Mouse (Mus musculus) adrenal gland, adult 18-20 months (tissue): ENCODE measurements at regions not wholly inside any gene's neighbourhood (a gene's known extent, or its start where the extent isn't known, plus 50 kb on each side); places are given as distances from the start of the nearest gene placed in this dataset.
"Not testable (repeated sequence)": the region's sequence is repeated elsewhere in the genome, so short reads cannot be mapped to it uniquely, and the experiment has no call there.

ENCODE experiments used
- DNase-seq, 2 experiments: peaks; one replicate each; pipeline ENCODE4 v3.0.0; 2021 to 2022; ENCODE audit warnings: low spot score in 2 of 2

DNA sequence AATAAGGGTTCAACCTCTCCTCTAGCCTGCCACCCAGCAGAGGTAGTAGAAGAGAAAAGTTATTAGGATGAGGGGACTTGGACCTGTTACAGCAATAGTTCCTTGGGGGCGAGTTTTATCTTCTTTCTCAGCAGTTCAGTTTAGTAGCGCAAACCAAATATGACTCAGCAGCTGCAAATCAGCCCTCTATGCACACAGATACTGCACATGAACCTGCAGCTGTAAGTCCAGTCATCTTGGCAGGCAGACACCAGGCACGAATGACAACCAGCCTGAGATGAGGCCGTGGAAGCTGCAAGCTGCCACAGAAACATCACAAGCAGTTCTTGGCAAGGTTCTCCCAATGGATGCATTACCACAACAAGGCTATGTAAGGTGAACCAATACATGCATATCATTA, 327.0 kb upstream of the Akr1e1 start:
- no peak for DNase-seq

DNA sequence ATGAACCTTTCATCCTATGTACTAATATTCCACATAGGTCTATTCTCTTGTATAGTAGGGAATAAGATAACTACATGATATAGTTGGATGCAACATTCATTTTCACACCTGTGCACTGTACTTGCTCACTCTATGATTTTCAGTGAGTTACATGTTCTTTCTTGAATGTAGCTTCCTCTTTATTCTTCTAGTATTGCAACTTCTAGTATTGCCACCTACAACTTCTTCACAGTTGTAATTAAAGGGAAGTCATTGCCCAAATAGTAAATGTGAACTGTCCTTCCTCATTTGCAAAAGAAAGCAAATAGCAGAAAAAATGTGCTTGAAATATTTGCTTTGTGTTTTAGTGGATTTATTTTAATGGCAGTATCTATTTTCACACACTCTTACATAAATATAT, 330.9 kb upstream of the Akr1e1 start:
- no peak for DNase-seq

DNA sequence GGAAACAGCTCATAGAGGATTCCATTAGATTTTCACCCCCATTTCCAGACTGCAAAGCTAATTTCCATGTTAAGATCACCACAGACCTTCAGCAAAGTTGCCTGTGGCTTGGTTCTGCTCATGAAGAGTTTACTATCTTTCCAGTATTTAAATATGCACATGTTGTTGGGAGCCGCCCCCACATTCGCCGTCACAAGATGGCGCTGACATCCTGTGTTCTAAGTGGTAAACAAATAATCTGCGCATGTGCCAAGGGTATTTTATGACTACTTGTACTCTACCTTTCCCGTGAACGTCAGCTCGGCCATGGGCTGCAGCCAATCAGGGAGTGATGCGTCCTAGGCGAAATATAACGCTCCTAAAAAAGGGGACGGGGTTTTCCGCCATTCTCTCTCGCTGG, 333.5 kb upstream of the Akr1e1 start:
- not testable (repeated sequence) for DNase-seq

DNA sequence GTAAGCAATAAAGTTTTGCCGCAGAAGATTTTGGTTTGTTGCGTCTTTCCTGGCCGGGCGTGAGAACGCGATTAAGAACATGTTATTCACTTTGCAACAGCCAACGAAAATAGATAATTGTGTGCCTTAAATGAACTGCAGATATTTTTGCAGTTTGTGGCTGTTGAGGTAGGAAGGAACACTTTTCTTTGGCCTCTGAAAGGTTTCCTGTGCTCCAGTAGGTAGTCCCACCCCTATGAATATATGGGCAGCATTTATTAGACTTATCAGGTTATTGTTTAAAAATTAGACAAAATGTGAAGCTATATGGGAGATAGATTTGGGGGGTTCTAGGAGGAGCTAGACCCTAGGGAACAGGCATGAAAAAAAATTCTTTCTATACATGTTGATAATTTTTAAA, 334.1 kb upstream of the Akr1e1 start:
- DNase-seq, result no peak

DNA sequence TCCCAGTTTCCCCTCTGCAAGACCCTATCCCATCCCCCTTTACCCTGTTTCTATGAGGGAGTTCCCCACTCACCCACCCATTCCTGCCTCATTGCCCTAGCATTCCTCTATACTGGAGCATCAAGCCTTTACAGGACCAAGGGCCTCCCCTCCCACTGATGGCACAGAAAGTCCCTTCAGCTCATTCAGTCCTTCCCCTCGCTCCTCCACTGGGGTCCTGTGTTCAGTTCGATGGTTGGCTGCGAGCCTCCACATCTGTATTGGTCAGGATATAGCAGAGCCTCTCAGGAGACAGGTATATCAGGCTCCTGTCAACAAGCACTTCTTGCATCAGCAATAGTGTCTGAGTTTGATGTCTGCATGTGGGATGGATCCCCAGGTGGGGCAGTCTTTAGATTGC, 346.4 kb upstream of the Akr1e1 start:
- DNase-seq, result no peak

DNA sequence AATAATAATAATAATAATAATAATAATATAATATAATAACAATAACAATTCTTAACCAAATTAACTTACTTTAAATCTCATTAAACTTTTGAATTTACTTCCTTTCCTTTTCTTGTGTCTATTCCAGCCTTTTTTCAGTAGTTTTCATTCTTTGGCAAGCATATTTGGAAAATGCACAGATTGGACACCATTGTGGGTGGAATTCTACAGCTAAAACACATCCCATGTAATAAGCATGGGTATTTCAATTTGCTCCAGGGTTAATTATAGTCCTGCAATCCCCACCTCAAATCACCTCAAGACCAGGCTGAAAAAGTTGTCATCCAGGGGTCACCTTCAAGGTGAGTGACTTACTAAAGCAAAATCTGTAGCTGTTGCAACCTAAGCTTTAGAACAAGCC, 355.9 kb upstream of the Akr1e1 start:
- no peak for DNase-seq

DNA sequence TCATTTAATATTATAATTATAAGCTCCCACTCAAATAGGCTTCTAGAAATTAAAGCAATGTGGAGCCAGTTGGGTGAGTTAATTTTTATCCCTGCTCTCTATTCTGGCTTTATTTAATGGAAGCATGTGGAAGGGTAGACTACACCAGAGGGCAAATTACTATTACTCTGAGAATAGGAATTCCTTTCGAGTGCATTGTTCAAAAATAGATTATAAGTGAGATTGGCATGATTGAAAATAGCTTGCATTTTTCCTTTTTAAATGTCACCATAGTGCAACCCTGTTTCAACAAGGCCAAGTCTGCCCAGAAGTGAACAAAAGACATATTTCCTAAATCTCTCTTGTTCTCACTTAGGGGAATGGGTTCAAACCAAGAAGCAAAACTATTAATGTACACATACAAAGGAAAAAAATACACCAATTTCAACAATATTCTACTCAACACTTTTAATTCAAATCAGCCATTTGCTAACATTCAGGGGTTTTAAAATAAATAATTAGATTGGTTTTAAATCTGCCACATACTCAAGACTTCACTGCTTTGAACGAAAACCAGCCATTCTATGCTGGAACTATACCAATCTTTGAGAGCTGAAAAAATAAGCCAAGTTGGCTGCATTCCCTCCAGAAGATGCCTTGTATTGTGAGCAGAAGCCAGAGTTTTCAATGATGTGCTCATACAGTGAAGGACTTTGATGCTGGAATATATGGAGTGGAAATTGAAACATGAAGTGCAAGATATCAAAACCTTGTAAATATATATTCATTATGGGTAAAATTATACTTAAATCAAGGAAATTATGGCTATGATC, 361.3 kb upstream of the Akr1e1 start:
- no peak for DNase-seq

DNA sequence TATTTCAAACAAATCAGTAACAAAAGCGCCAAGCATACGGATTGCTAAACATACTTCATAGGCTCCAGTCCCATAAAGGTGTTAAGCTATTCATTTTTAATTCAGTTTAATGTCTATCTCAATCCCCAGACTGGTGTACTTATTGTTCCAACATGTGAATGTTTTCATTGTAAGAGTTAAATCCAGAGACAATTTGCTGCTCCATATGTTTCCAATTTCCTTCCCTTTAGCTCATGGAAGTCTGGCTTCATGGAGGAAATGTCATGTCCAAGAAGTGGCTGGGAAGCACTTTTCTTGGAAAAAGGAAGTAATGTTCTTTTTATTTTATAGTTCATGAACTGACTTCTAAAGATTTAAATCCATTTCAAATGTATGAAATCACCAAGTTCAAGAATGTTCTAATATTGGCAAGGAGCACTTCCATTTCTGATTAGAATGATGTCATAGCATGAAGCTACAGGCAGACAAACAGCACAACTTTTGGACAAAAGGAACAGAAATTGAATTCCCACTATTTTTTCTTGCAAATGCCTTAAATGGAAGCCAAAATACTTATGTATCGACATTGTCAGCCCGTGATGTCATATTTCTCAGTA, 362.6 kb upstream of the Akr1e1 start:
- no peak for DNase-seq

DNA sequence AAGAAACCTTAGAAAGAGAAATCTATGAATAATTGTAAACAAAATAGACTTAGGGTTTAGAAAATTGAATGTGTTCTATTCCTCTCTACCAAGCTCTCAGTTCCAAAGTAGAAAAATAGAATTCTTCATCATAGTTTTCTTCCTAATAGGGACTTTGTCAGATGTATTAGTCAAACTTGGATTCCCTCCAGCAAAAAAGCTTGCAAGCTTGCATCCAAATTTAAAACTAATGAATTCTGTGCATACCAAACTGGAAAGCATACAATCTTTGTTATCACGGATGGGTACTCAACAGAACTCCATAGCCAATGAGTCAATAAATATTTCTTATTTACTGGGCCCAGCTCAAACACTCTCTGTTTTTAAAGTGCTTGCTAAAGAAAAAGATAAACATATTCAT, 383.9 kb upstream of the Akr1e1 start:
- DNase-seq, result no peak

DNA sequence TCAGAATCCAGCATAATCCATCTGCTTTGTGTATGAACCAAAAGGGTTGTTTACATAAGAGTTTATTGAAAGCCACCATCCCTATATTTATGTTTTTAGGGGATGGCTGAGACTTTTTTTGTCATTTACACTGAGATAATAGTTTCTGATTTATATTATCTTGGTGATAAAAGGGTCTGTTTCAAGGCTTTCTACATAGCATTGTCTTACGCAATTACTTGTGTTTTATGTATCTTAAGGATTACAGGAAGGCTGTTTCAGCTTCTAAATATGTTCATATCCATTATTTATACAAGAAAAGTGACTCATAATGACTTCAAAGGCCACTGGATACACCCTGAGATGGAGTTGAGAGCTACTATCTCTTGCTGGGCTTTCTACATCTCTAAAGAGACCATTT, 399.3 kb upstream of the Akr1e1 start:
- DNase-seq, result no peak

DNA sequence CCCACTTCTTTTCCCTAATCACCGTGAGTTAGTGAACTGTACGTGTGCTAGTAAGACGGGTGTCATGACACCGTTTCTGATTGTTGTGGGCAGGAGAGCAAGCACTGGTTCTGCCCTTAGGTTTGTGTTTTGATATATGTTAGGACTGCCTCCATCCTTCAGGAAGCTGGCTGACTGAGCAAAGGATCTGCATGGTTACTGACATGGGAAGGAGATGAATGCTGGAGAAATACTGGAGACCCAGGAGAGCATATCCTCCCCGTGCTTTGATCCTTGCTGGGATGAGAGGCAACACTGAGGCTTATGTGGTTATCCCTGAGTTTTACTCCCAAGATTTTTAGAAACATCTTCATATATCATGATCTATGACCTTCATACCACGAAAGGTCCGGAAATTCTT, 413.5 kb upstream of the Akr1e1 start:
- no peak for DNase-seq

DNA sequence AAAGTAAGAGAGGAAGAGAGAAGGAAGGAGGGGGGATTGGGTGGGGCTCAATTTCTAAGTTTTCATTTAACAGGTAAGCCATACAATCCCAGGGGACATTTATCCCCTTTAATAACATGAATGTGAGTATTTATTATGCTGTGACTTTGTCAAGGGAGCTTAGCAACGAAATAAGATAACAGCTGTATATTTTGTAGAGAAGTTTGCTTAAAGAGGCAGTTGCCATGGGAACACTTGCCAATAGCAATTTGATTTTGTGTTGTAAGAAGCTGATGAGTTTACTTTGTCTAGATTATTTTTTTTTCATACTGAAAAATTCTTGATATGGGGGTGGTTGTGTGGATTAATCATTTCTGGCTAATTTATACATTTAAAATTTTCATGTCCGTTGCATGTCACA, 450.9 kb upstream of the Akr1e1 start:
- no peak for DNase-seq

DNA sequence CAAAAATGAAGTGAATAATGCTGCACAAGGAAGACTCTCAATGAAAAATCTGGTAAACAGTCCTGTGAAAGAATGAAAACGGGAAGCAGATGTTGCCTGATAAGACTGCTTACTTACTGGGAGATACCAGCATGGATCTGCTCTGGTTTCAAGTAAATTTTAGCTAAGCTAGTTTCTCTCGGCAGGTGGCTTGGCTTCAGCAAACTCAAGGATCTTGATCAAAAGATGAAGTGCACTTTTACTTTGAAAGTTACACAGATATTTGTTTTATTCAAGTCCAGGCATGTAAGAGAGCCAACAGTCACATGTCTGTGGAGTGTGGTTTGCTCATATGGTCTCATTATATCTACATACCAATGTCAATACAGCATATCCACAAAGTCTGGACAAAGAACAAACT, 451.5 kb upstream of the Akr1e1 start:
- no peak for DNase-seq

DNA sequence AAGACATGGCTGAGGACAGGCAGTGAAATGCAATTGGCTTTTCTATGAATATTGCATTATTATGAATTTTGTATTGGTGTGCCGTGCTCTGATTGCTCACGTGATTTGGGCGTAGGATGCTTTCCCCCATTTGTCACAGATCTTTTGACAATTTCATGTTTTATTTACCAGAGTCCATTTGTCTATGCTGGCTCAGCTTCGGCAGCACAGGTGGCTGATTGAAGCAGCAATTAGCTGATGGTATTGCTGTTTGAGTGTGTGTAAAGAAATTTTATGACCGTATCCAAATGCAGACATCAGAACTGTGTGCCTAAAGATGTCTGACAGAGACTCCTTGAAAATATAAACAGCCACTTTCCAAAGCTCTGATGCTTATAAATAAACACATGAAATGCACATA, 498.5 kb upstream of the Akr1e1 start:
- DNase-seq, result no peak

DNA sequence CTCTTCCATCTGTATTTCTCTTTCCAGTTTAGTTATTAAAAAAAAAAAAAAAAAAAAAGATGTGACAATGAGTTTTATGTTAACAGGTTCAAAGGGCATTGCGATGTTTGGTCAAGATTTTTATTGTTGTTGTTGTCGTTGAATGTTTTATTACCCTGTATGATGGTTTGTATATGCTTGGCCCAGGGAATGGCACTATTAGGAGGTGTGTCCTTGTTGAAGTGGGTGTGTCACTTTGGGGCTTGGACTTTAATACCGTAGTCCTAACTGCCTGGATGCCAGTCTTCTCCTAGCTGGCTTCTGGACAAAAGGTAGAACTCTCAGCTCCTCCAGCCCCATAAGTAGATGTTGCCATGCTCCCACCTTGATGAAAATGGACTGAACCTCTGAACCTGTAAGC, 545.9 kb upstream of the Akr1e1 start:
- DNase-seq, result no peak

DNA sequence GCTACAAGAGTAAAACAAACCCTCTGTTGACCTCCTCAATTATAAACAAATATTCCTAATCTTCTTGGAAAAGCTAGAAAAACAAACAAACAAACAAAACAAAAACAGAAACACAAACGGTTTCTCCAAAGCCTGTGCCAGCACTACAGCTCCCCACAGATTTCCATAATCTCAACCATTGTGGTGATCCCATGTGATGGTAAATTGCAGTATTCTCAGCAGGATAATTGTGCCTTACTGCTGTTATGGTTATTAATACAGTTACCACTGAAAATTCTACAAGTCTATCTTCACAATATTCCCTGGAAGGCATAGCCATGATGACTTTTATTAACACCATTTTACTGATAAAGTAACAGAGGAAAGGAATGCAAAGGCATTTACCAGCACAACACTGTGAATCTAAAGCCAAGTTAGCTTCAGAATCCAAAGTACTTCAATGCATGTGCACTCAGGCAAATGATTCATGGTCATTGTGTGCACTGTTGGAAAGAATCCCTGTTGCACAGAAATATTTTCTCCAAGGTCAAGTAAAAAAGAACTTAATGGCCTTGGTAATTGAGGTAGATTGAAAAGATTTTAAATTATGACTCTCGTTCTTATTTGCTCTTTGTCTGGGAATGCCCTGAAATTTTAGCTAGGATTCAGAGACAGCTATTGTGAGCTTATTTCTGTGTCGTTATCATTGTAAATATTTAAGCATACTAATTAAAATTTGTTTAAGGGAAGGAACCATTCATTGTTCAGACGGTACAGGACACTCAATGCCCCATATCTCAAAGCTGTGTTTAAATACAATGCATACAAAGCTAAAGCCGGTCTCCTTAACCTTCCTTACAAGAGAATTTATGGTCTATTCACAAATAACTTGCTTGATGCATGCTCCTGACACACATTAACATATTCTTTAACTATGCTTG, 551.1 kb upstream of the Akr1e1 start:
- DNase-seq, result no peak

DNA sequence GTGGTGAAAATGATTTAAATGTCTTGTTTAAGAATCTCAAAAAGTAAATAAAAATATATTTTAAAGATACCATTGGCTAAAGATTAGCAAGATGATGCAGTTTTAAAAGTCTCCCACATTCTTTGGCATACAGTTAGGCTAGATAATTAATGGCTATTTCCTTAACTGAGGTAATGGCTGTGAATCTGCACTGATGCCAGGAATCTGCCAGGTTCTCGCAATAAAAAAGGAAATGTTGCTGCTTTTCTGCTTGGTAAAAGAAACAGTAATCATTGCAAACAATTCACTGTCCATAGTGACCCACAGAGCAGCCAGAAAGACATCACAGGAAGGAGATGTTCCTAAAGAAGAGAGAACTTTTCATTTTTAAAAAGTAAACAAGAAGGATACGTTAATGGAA, 557.7 kb upstream of the Akr1e1 start:
- DNase-seq, result no peak

DNA sequence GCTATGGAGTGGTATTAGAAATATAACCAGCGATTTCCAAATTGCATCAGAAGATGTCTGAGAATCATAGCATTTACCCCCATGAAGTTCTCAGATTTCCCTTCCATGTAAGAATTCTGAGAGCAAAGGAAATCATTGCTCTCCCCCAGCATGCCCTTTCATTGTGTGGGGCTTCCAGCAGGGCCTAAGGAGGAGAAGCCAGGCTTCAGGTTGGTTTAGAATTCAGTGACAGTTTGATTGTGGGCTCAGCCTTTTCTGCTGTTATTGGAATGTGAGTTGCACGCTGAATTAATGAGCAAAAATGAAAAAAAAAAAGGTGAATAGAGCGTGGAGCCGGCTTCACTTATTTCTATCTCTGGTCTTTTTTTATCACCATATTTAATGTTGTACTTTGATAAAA, 570.0 kb upstream of the Akr1e1 start:
- no peak for DNase-seq

DNA sequence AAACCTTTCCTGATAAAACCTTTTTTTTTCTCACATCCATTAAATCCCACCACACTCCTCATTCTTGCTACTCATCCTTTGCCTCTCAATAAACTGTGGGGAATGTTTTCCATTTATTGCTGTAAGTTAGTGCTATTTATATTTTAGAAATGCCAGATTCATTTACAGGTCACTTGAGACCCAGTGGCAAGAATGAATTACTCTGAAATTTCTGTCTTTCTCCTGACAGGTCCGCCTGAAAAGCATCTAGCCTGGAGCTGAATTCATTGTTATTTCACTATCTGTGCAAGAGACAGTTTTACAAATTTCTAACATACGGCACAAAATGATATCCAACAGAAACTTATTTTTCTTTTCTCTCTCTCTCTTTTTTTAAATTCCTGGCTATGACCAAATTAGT, 570.6 kb upstream of the Akr1e1 start:
- DNase-seq, result no peak

DNA sequence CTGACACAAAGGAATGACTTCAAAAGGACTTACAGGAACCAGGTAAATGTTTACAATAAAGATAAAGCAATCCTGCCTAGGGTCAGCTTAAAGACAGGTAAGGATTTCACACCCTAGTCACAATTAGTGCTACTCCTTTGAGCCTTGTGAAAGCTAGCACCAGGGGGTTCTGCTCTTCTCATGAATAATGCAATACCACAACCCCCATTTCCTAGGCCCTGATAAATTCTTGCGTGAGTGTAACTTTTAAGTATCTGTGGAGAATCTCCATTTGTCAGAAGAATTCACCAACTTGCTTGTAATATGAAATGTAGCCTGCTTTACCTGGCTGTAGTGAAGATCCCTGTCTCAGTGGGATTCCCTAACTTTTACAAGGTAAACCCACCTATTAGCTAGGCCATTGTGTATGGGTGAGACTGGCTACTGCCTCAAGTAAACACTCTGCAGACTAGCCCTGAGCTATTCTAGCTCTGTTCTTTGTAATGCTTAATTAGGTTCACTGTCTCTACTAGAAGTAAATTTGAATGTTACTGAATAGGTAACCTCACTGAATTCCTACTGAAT, 576.3 kb upstream of the Akr1e1 start:
- not testable (repeated sequence) for DNase-seq

DNA sequence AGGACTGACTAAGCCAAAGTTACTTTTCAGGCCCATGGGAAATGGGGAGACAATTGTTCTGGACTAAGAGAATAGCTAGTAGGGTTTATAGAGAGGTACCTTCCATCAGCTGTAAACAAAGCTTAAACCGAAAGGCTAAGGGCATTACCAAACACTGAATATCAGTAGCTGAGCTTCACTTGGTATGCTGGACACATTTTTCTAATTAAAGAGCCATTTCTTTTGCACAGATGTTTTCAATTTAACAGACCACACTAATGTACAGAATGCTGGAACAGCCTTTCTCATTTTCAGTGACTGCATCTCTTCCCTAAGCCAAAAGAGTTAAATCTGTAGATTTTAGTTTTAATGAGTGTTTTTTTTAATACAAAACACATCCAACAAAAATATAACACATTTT, 593.8 kb upstream of the Akr1e1 start:
- DNase-seq, result no peak

DNA sequence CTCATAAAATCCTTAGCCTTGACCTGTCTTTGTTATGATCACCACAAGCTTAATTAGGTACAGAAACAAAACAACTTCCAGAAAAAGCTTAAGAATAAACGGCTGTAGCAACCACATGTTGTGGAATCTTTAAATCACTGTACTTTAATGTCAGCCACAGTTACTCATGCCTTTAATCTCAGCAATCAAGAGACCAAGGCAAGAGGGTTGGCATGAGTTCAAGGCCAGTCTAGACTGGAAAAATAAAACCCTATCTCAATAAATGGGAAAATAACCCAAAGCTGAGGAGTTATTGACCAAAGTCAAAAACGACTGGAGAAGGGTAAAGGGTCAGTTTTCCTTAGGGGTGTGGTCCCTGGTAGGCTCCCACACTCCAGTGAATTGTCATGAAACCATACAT, 595.2 kb upstream of the Akr1e1 start:
- DNase-seq, result peak in 1 of 2 experiments; percentile 36
